Mouse (Mus musculus): ENCODE data around the gene Atf6. TPM values are rescaled to one million over a fixed set of nuclear protein-coding genes. Genes with fewer than 3 reads are reported as not detected.

Gene Atf6
- total and polyA plus RNA-seq, 3 experiments: 33.8 to 47.0 (median 35.3) TPM

DNA sequence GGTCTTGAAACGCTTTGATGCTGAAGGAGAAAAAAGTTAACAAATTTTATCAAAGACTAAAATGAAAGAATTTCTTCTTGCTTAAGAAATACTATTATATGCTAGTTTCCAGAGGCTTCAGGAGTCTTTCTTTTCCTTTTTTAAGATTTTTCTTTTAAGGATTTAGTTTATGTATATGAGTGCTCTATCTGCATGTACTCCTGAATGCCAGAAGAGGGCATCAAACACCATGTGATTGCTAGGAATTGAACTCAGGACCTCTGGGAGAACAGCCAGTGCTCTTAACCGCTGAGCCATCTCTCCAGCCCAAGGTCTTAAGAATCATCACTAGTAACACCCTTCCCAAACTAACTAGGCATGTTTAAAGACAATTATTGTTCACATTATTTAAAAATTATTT lies 4.4 kb upstream of the Atf6 start:
- Histone ChIP-seq H3K9me3 (replicated peaks; ENCODE audit: low read length) (no peaks in the 10 kb centered on the region), H3K36me3 (replicated peaks in 1 of 2; ENCODE audit: control insufficient read depth in 1 of 2, insufficient read depth in 1 of 2, low read length in 1 of 2) (peaks cover 35 to 60% of the 10 kb centered on the region in 2 experiments), H3K4me3 (replicated peaks in 1 of 3; ENCODE audit: low read depth in 2 of 3, low read length in 2 of 3, poor library complexity in 1 of 3) (no peak overlapping the region), H3K9ac (ENCODE audit: insufficient read depth, low read depth) (no peak overlapping the region), H3K79me2 (replicated peaks; ENCODE audit: control insufficient read depth, extremely low read depth, insufficient read depth, poor library complexity, severe bottlenecking) (peaks cover 20% of the 10 kb centered on the region), H3K4me1 (ENCODE audit: control insufficient read depth in 1 of 2, insufficient read depth in 2 of 2) (peaks cover 0 to 6% of the 10 kb centered on the region in 2 experiments; a peak in 2 of 4 replicates), H3K27me3 (replicated peaks) (no peaks in the 10 kb centered on the region), H3K27ac (ENCODE audit: insufficient read depth, low read depth) (no peak overlapping the region), H3K4me2 (ENCODE audit: insufficient read depth, low read depth, poor library complexity, severe bottlenecking) (no peak overlapping the region)
- DNase-seq (ENCODE audit: extremely low read depth): no peak
- in situ Hi-C loops (cut with MboI; ENCODE audit: low pct_ligation_motif_present, low pct_unique_long_range_greater_than_20kb, low sequenced_read_pairs): no loop called here
- dilution Hi-C loops (cut with MboI; ENCODE audit: extremely low pct_ligation_motif_present, extremely low pct_unique_long_range_greater_than_20kb, low sequenced_read_pairs): no loop called here
- no peak for TF ChIP-seq USF1 (IDR thresholded peaks at IDR 0.05; ENCODE audit: low read depth, low read length)
- TF ChIP-seq CTCF (conservative IDR thresholded peaks at IDR 0.05 in 1 of 2, IDR thresholded peaks at IDR 0.05 in 1 of 2; ENCODE audit: low read depth in 2 of 2, low read length in 2 of 2): peak in 1 of 2 experiments; percentile 43; a peak in 3 of 4 replicates
- TF ChIP-seq RAD21 (IDR thresholded peaks at IDR 0.05; ENCODE audit: low read depth, low read length): peak; percentile 34
- no peak for TF ChIP-seq ZMIZ1 (IDR thresholded peaks at IDR 0.05; ENCODE audit: low read depth, low read length)
- no peak for TF ChIP-seq ZNF384 (IDR thresholded peaks at IDR 0.05; ENCODE audit: low read depth, low read length)
- no peak for TF ChIP-seq MAZ (IDR thresholded peaks at IDR 0.05; ENCODE audit: low read depth, low read length)
- no peak for TF ChIP-seq ZC3H11A (IDR thresholded peaks at IDR 0.05; ENCODE audit: low read depth, low read length)
- peak; percentile 17; the same call in 1 of the 2 replicates for TF ChIP-seq SMC3 (IDR thresholded peaks at IDR 0.05; ENCODE audit: low read depth, low read length)
- no peak for TF ChIP-seq EP300 (IDR thresholded peaks at IDR 0.05; ENCODE audit: low read length)
- no peak for TF ChIP-seq BHLHE40 (IDR thresholded peaks at IDR 0.05; ENCODE audit: low read depth, low read length)
- TF ChIP-seq TBP (conservative IDR thresholded peaks at IDR 0.05; ENCODE audit: low read depth, low read length): no peak

DNA sequence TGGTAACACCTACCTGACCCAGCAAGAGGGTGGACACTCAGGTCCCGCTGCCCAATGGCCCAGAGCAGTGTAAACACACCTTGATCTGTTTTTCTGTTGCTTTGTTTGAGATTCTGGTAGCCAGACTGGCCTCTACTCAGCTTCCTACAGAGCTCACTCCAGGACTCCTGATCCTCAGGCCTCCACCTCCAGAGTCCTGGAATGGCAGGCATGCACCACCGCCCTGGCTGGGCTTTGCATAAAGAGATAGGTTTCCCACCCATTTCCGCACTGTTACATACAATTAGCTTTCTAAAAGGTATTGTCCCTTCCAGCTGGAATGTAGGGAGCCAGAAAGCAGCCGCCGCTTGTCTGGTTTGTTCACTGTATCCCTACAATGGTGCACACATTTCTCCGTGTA lies 3.8 kb upstream of the Atf6 start:
- Histone ChIP-seq H3K9ac (ENCODE audit: insufficient read depth, low read depth) (no peak overlapping the region), H3K36me3 (replicated peaks in 1 of 2; ENCODE audit: control insufficient read depth in 1 of 2, insufficient read depth in 1 of 2, low read length in 1 of 2) (peaks cover 32 to 56% of the 10 kb centered on the region in 2 experiments)
- dilution Hi-C loops (cut with MboI; ENCODE audit: extremely low pct_ligation_motif_present, extremely low pct_unique_long_range_greater_than_20kb, low sequenced_read_pairs): no loop called here

More for the DNA sequence above, 3.8 kb upstream of the Atf6 start:
- no peaks in the 10 kb centered on the region for H3K27me3 ChIP-seq (replicated peaks)
- DNase-seq (ENCODE audit: extremely low read depth): no peak
- H3K79me2 ChIP-seq (replicated peaks; ENCODE audit: control insufficient read depth, extremely low read depth, insufficient read depth, poor library complexity, severe bottlenecking): peaks cover 21% of the 10 kb centered on the region
- no peak overlapping the region for H3K4me2 ChIP-seq (ENCODE audit: insufficient read depth, low read depth, poor library complexity, severe bottlenecking)
- H3K9me3 ChIP-seq (replicated peaks; ENCODE audit: low read length): no peaks in the 10 kb centered on the region
- H3K27ac ChIP-seq (ENCODE audit: insufficient read depth, low read depth): no peak overlapping the region
- TF ChIP-seq CHD1 (IDR thresholded peaks at IDR 0.05; ENCODE audit: low read depth, low read length): no peak
- no peak for TF ChIP-seq MAFK (IDR thresholded peaks at IDR 0.05; ENCODE audit: insufficient replicate concordance, low read length)
- TF ChIP-seq ZMIZ1 (IDR thresholded peaks at IDR 0.05; ENCODE audit: low read depth, low read length): no peak
- no peak for TF ChIP-seq CTCF (conservative IDR thresholded peaks at IDR 0.05 in 1 of 2, IDR thresholded peaks at IDR 0.05 in 1 of 2; ENCODE audit: low read depth in 2 of 2, low read length in 2 of 2)
- TF ChIP-seq NRF1 (IDR thresholded peaks at IDR 0.05; ENCODE audit: low read depth, low read length): no peak
- no peak for TF ChIP-seq JUN (IDR thresholded peaks at IDR 0.05; ENCODE audit: insufficient read depth, low read depth, low read length)
- no peak for TF ChIP-seq KAT2A (IDR thresholded peaks at IDR 0.05; ENCODE audit: insufficient replicate concordance, low read length)
- no peak for TF ChIP-seq BHLHE40 (IDR thresholded peaks at IDR 0.05; ENCODE audit: low read depth, low read length)
- no peak for TF ChIP-seq POLR2AphosphoS2 (IDR thresholded peaks at IDR 0.05; ENCODE audit: low read depth, low read length)
- in situ Hi-C loops (cut with MboI; ENCODE audit: low pct_ligation_motif_present, low pct_unique_long_range_greater_than_20kb, low sequenced_read_pairs): no loop called here
- peaks cover 0 to 6% of the 10 kb centered on the region in 2 experiments; a peak in 2 of 4 replicates for H3K4me1 ChIP-seq (ENCODE audit: control insufficient read depth in 1 of 2, insufficient read depth in 2 of 2)
- H3K4me3 ChIP-seq (replicated peaks in 1 of 3; ENCODE audit: low read depth in 2 of 3, low read length in 2 of 3, poor library complexity in 1 of 3): no peak overlapping the region
